Mouse (Mus musculus): ENCODE measurements around the gene Zfp616.

The Zfp616 gene

GRCm38 (mm10) chr11:74069655-74070054, at the start of gene Zfp616:
Zfp616 (plus strand) TSS chr11:74069955.
- no peak for DNase-seq (ENCODE audit: low read depth, low spot score)

GRCm38 (mm10) chr11:74051347-74051746, 18.4 kb upstream of the Zfp616 start:
- DNase-seq (ENCODE audit: low read depth, low spot score): no peak

DNA sequence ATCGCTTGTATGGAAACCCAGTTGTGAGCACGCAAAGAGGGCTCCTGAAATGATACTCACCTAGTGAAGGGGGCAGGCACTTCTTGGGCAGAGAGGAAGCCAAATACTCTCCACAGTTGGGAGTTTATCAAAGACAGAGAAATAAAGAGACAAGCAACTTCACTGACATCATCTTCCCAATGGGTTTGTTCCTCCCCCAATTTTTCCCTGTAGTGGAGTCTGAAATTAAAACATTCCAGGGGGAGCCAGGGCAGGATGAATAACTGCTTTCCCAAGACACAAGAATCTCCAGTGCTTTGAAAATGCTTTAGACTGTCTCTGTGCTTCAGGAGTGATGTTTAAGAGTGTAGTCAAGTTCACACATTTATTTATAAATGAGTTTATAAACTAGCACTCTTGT, 13.3 kb upstream of the Zfp616 start, which contains the start of the genes Olfr139 and Olfr399:
Olfr139 (minus strand) TSS at position 101 of the 400 bp plus-strand sequence.
Olfr399 (minus strand) TSS at position 165 of the 400 bp plus-strand sequence.
- DNase-seq (ENCODE audit: low read depth, low spot score): no peak

DNA sequence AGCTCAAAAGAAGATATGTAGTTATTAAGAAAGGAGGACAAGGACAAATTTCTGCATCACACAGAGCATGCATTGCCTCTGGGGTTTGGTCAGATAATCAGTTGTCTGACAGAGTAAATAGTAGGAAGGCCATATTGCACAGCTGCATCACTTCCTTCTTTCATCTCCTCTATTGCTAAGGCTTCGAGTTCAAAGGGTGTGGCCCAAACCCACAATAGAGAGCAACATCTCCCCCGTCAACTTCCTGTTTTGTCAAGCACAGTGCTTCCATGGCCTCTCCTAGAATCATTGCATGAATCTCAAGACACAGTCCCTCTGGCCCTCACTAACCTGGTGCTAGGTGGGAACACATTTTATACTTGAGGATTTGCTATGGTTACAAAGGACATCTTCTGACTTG, 31.0 kb downstream of the Zfp616 start:
- no peak for DNase-seq (ENCODE audit: low read depth, low spot score)

- no peak for DNase-seq (ENCODE audit: low read depth, low spot score)
Observed at GRCm38 (mm10) chr11:74101507-74101906, 31.8 kb downstream of the Zfp616 start.

- no peak for DNase-seq (ENCODE audit: low read depth, low spot score)
Observed at GRCm38 (mm10) chr11:74105066-74105465, 35.3 kb downstream of the Zfp616 start.

DNA sequence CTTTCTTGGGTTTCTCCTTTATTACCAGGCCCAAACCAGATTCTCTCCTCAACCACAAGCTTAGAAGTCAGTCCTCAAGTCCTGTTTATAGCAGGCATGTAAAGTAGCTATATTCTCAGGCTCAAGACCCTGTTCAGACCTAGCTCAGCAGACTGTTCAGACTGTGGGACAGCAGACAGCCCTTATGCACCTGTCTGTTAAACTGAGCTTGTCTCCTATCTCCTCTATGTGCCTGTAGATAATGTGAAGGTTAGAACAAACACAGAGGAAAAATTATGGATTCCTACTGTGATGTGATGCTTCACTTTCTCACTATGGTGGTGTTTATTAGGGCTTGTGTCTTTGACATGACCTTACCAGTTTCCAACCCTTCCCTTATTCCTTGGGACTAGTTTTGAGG, 43.7 kb downstream of the Zfp616 start, which contains the start of gene Olfr401:
Olfr401 (plus strand) TSS at position 301 of the 400 bp plus-strand sequence.
- no peak for DNase-seq (ENCODE audit: low read depth, low spot score)
